Mouse (Mus musculus): Measurements from ENCODE around the gene Rbm20.
A peak's percentile ranks its signal among the peaks of the same experiment; 100 is the strongest.

Rbm20 gene

GRCm38 (mm10) chr19:53854978-53855377 lies 177.9 kb downstream of the Rbm20 start:
- no peak for DNase-seq

DNA sequence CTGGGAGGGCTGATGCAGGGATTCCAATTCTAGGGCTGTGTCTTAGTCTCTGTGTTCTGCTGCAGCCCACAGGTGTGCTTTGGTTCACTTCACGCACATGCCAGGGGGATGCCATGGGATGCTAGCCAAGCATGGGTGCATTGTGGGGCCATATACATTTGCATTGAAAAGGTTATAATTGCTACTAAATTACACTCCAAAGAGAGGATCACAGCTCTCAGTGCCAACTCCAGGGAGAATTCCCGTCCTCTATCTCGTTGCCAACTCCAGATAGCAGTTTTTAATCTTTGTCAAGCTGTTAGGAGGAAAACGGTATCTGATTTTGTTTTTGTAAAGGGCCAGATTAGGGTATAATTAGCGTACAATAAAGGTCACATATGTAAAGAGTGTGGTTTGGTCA lies 178.7 kb downstream of the Rbm20 start:
- no peak for DNase-seq

DNA sequence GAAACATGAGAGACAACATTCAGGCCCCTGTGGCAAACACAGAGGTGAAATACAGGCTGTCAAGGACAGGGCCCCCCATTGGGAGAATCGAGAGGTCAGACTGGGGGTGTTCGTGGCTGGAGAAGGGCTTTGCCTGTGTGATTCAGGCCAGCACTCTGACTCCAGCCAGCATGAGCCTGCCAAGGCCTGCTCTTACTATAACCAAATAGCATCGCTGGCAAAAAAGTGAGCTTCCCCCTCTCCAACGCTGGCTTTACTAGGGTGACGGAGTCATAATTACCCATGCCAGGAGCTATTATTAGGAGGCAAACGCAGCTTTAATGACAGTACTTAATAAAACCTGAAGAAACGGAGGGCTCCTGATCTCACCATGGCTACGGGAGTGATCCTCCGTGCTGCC lies 179.7 kb downstream of the Rbm20 start:
- no peak for DNase-seq

GRCm38 (mm10) chr19:53857962-53858361 lies 180.9 kb downstream of the Rbm20 start:
- DNase-seq, result no peak

- peak; percentile 75 for DNase-seq
These were observed 182.0 kb downstream of the Rbm20 start for GRCm38 (mm10) chr19:53859149-53859548.

DNA sequence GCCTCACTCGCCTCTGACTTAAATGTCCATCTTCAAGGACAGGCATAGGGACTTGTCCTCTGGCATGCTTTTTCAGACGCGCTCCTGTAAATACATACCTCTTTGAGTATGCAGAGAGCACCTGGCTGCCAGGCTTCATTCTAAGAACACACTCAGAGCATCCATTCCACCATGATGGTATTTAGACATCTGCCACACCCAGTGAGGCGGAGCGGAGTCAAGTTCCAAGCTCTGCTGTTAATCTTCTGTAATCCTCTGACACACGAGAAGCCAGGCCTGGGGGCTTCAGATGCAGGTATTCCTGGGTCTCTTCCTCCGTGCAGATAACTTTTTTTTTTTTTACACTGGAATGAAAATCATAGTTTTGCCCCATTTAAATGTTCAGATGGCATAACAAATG lies 182.5 kb downstream of the Rbm20 start:
- DNase-seq, result no peak

- no peak for DNase-seq
These were observed 184.2 kb downstream of the Rbm20 start for GRCm38 (mm10) chr19:53861346-53861745.

GRCm38 (mm10) chr19:53862573-53863246 lies 185.6 kb downstream of the Rbm20 start:
- no peak for DNase-seq

DNA sequence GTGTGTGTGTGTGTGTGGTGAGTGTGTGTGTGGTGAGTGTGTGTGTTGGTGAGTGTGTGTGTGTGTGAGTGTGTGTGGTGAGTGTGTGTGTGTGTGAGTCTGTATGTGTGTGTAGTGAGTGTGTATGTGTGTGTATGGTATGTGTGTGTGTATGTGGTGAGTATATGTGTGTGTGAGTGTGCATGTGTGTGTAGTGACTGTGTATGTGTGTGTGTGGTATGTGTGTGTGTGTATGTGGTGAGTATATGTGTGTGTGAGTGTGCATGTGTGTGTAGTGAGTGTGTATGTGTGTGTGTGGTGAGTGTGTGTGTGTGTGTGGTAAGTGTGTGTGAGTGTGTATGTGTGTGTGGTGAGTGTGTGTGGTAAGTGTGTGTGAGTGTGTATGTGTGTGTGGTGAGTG lies 190.1 kb downstream of the Rbm20 start:
- no peak for DNase-seq

- DNase-seq, result no peak
These were observed 191.0 kb downstream of the Rbm20 start for GRCm38 (mm10) chr19:53868125-53868524.

DNA sequence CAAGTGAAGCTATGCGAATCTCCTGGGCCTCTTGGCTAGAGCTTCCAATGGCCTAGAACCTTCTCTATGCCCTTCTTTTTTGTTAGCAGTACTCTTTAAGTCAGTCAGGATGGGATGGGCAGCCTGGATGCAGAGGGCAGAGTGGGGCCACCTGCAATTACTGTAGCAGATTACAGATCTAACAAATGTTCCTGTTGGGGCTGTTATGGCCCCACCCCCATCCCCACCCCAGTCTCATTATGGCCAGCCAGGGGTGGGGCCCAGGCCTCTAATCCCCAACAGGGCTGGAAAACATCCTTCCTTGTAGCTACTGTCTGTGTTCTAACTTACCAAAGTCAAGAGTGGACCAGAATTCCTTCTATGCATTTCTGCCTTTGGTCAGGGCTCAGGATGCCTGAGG lies 191.7 kb downstream of the Rbm20 start:
- DNase-seq, result no peak

- no peak for DNase-seq
These were observed 192.6 kb downstream of the Rbm20 start for GRCm38 (mm10) chr19:53869427-53870385.

GRCm38 (mm10) chr19:53870568-53870967 lies 193.5 kb downstream of the Rbm20 start:
- DNase-seq, result no peak

DNA sequence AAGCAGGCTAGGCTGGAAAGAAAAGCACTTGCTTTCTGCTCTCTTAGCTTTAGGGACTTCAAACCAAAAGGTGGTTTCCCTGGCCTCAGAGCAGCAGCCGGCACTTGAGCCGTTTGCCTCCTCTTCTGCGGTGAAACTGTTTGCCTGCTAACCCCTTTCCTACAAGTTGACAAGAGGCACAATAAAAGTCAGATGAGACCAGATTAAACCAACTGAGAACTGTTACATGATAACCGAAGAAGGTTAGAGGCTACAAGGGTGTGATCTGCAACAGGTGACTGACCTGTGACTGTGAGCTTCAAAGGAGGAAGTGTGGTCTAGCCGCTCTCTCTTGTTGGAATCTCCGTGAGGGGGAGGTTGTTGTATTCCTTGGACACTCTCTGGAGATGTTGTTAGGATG lies 194.4 kb downstream of the Rbm20 start:
- DNase-seq, result no peak

DNA sequence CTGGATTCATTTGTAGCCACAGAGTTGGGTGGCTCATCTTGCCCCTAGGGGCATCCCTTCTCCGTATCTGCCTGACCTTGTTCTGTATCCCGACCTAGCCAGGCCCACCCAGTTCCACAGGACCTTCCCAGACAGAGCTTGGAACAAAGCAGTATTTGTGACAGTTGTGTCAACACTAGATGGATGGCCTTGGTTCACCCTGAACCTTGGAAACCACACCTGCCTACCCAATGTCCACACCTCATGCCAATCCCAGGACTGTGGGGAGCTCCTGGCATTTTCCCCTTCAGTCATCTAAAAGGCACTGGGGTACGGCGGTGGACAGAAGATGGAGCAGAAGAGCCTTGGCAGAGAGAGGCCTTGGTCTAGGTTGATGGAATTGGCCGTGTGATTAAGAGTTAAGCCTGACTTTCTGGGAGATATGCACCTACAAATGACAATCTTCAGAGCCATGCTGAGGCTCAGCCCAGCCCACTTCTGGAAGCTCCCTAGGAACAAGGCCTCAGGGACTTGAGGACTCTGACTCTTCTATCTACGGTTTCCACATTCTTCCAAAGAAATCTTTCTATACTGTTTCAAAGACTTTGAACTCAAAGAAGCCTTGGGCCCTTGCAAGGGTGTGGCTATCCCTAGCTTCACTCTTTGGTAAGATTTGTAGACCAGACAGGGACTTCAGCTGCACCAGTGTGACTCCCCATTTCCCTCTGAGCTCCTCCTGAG lies 196.0 kb downstream of the Rbm20 start:
- DNase-seq, result no peak

DNA sequence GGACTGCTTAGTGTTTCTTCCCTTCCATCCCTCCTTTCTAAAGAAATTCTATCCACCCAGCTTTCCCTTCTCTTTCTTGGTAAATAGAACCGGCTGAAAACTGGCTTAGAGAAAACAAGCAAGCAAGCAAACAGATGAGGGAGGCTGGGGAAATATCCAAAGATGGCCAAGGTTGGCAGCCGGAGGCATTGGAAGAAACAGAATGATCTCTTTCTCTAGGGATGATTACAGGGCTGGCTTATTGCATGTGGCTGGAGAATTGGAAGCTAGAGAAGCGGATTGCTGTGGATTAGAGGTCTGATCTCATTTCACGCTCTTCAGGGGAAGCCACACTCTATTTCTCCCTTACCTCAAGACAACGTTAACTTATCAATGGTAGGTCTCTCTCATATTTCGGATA lies 198.1 kb downstream of the Rbm20 start:
- no peak for DNase-seq

- DNase-seq, result no peak
These were observed 200.7 kb downstream of the Rbm20 start for GRCm38 (mm10) chr19:53877779-53878178.

DNA sequence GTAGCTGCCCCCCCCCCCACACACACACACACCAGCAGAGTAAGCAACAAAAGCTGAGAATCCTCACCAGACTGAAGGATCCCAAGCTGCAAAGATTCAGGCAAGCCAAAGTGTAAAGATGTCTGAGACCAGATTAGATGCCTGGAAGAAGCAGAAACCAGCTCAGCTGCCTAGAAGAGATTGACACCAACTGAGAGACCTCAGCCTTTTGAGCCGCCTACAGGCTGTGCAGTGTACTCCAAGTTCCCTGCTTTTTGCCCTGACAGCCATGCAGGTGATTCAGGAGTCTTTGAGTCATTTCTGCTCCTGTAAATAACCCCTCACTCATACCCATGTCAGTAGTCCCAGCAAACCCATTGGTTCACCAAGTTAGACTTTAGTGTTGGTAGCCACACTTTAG lies 203.4 kb downstream of the Rbm20 start:
- DNase-seq, result no peak

DNA sequence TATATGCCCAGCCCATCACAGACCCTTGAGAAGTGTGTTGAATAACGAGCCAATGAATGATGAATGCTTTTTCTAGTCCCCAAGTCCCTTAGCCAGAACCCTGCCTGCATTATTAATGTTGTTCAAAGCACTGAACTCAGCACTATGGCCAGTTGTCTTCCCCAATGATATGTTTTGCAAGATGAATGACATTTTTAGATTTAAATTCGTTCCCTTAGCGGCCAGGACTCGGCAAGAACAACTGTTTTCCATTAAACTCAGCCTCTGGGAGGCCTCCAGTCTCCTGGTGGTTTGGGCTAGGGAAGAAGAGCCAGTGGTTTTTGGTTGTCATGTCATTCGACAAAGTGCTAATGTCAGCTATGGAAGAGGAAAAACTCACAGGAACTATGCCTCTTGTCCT lies 204.7 kb downstream of the Rbm20 start:
- DNase-seq, result no peak

DNA sequence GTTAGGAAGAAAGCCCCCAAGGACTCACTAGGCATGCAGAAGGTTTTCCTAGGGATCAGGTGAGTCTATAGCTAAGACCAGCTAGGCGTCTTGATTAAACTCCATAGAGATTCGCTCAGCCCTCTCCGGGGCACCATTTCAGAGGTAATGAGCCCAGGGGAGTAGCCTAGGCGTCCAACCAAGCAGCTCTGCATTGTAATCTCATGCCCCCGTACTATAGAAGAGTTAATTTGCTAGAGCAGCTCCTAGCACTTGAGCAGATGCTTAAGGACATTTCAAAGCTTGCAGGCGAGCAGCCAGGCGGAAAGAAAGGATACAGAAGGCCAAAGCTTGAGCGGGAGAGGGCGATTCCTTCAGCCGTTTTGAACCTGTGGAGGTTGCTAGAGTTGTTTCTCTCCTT lies 208.3 kb downstream of the Rbm20 start:
- no peak for DNase-seq

DNA sequence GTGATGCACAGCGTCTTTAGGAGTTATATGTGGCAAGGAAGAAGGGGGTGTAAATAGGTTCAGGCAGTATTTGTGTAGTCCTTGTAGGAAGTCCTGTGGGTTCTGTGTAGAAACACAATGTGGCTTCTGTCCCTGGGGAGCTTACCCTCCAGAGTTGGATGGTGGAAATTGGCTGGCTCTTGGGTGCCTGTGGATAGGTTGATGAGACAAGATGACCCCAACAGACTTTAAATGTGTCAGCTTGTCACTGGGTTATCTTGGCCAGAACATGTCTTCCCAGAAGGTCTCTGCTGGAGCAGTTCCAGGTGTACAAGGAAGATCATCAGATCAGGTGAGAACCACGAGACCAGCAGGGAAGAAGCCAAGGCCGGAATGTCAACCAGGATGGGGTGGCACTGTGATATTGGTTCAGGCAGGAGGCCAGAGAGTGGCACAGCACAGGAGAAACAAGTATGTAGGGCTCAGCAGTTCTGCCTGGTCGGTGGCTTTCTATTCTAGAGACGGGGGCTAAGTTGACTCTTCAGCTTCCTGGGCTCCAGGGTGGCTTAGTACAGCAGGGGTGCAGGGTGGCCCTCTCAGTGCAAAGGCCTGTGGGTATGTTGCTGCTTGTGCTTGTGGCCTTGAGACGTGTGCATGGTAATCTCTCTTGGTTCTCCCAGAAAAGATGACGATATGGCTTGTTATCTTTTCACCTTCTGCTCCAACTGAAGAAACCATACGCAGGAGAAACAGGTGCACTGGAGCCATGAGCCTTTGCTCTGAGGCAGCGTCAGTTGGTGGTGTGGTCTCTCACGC lies 209.7 kb downstream of the Rbm20 start:
- peak; percentile 43 for DNase-seq

DNA sequence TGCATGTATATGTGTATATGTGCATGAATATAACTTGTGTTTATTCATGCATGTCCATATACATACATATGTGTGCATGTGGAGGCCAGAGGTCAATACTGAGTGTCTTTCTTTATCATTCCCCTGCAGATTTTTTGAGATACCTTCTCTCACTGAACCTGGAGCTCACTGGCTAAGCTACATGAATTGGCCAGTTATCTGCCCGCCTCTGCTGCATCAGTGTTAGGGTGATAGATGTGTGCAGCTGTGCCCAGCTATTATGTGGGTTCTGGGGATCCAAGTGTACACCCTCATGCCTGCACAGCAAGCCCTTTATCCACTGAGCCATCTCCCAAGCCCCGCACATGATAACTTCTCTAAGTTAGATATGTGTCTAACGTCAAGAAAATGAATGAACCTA lies 210.7 kb downstream of the Rbm20 start:
- DNase-seq, result peak; percentile 64

GRCm38 (mm10) chr19:53888331-53888730 lies 211.2 kb downstream of the Rbm20 start:
- no peak for DNase-seq
